Mouse (Mus musculus) C2C12 (cell line): ENCODE results near the gene 3110082I17Rik.

ENCODE experiments used
- CEBPB ChIP-seq: IDR thresholded peaks from one replicate; pipeline ENCODE4 v1.6.1; 2011; ENCODE audit warnings: low read depth, mild to moderate bottlenecking, control low read depth, moderate library complexity
- CTCF ChIP-seq: IDR thresholded peaks from one replicate; pipeline ENCODE4 v1.5.1; 2011; ENCODE audit not compliant: control insufficient read depth, insufficient read depth, insufficient read length
- FOSL1 ChIP-seq: IDR thresholded peaks from one replicate; pipeline ENCODE4 v1.8.0; 2011; ENCODE audit warnings: mild to moderate bottlenecking, low read length; ENCODE audit not compliant: poor library complexity, insufficient read depth, severe bottlenecking
- MAX ChIP-seq: IDR thresholded peaks from one replicate; pipeline ENCODE4 v1.6.1; 2011; ENCODE audit warnings: mild to moderate bottlenecking, control low read depth
- MYOG ChIP-seq: IDR thresholded peaks from one replicate; pipeline ENCODE4 v1.6.1; 2011; ENCODE audit not compliant: control insufficient read depth, insufficient read length; ENCODE audit errors: extremely low read depth
- USF1 ChIP-seq: IDR thresholded peaks from one replicate; pipeline ENCODE4 v1.6.1; 2011; ENCODE audit warnings: low read depth, mild to moderate bottlenecking, control low read depth, moderate library complexity

DNA sequence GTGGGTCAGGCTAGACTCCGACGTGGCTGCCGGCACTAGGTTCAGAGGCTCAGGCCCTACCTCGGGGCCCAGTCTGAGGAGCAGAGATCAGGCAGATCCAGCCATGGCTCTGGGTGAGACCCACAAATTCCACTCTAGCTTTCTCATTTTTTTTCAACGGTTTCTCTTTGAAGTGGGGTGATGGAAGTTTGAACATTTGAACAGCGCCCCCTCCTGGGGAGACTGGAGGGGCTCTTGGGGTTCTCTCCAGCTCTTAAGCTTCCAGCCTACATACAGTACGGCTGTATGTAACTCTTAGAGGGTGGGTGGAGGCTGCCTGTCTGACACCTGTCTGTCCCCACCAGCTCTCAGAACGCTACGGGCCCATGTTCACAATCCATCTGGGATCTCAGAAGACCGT lies 106.8 kb downstream of the 3110082I17Rik start:
- TF ChIP-seq CTCF (no peak), MAX (no peak), CEBPB (no peak), USF1 (no peak), FOSL1 (no peak), MYOG (no peak)
